Mouse (Mus musculus) MEL (cell line): ENCODE data around the gene Atl2. TPM values are rescaled to one million over a fixed set of nuclear protein-coding genes. Genes with fewer than 3 reads are reported as not detected.

Experiments used
- DNase-seq: peaks from one replicate; pipeline ENCODE4 v3.0.0; 2011; ENCODE audit warnings: low read depth, low spot score
- H3K27ac ChIP-seq: 2 replicates; pipeline ENCODE4 v1.5.1; 2012; ENCODE audit warnings: low read depth, mild to moderate bottlenecking, control low read depth, low read length, moderate library complexity; ENCODE audit not compliant: control insufficient read depth
- H3K27me3 ChIP-seq, 2 experiments: fragments of 150-350 bp in 1 of 2; sonication (generic) in 1 of 2; 2 replicates each; pipeline ENCODE4 v1.6.1; 2012; ENCODE audit warnings: low read length in 2 of 2, mild to moderate bottlenecking in 2 of 2, improper control_type of control experiment in 1 of 2, moderate library complexity in 1 of 2; ENCODE audit not compliant: insufficient read depth in 2 of 2, control insufficient read depth in 1 of 2
- H3K36me3 ChIP-seq, 2 experiments: 2 replicates each; pipeline ENCODE4 v1.6.1; 2012 to 2014; ENCODE audit warnings: low read length in 2 of 2, improper control_type of control experiment in 1 of 2, inconsistent platforms in 1 of 2, mild to moderate bottlenecking in 1 of 2; ENCODE audit not compliant: insufficient read depth in 2 of 2, control insufficient read depth in 1 of 2
- H3K4me1 ChIP-seq, 2 experiments: fragments of 150-350 bp in 1 of 2; sonication (generic) in 1 of 2; 2 replicates each; pipeline ENCODE4 v1.6.1; 2012; ENCODE audit warnings: low read length in 2 of 2, improper control_type of control experiment in 1 of 2, mild to moderate bottlenecking in 1 of 2; ENCODE audit not compliant: insufficient read depth in 2 of 2, control insufficient read depth in 1 of 2
- H3K4me3 ChIP-seq, 2 experiments: fragments of 150-350 bp in 1 of 2; sonication (generic) in 1 of 2; 2 replicates each; pipeline ENCODE4 v1.5.1; 2012; ENCODE audit warnings: low read depth in 2 of 2, low read length in 2 of 2, mild to moderate bottlenecking in 2 of 2, moderate library complexity in 2 of 2, control low read depth in 1 of 2, improper control_type of control experiment in 1 of 2; ENCODE audit not compliant: control insufficient read depth in 1 of 2, insufficient read depth in 1 of 2
- H3K79me2 ChIP-seq: 2 replicates; pipeline ENCODE4 v1.6.1; 2012; ENCODE audit warnings: mild to moderate bottlenecking, low read length, moderate library complexity; ENCODE audit not compliant: control insufficient read depth, poor library complexity, insufficient read depth
- H3K9ac ChIP-seq: 2 replicates; pipeline ENCODE4 v1.6.1; 2012; ENCODE audit warnings: low read depth, mild to moderate bottlenecking, control low read depth, low read length, moderate library complexity; ENCODE audit not compliant: control insufficient read depth, poor library complexity, severe bottlenecking
- H3K9me3 ChIP-seq: fragments of 150-350 bp; sonication (generic); replicated peaks from 2 replicates; pipeline ENCODE4 v1.6.1; 2012; ENCODE audit warnings: mild to moderate bottlenecking, low read length, improper control_type of control experiment, moderate library complexity; ENCODE audit not compliant: insufficient read depth
- BHLHE40 ChIP-seq: IDR thresholded peaks from 2 replicates; pipeline ENCODE4 v1.6.1; 2012; ENCODE audit warnings: low read depth, mild to moderate bottlenecking, inconsistent platforms, low read length, improper control_type of control experiment, borderline replicate concordance
- CTCF ChIP-seq, 3 experiments: IDR thresholded peaks in 2 of 3; conservative IDR thresholded peaks in 1 of 3; 2 replicates each; pipeline ENCODE4 v1.5.1; 2011 to 2012; ENCODE audit warnings: low read length in 3 of 3, low read depth in 2 of 3, mild to moderate bottlenecking in 2 of 3, improper control_type of control experiment in 1 of 3, inconsistent platforms in 1 of 3, mixed read lengths in 1 of 3, moderate library complexity in 1 of 3; ENCODE audit not compliant: control insufficient read depth in 1 of 3, insufficient read depth in 1 of 3, poor library complexity in 1 of 3, severe bottlenecking in 1 of 3
- EP300 ChIP-seq, 2 experiments: IDR thresholded peaks; 2 replicates each; pipeline ENCODE4 v1.6.1; 2011; ENCODE audit warnings: improper control_type of control experiment in 2 of 2, low read length in 2 of 2, low read depth in 1 of 2, mild to moderate bottlenecking in 1 of 2
- ETS1 ChIP-seq: IDR thresholded peaks from 2 replicates; pipeline ENCODE4 v1.6.1; 2012; ENCODE audit warnings: low read depth, mild to moderate bottlenecking, inconsistent platforms, low read length, improper control_type of control experiment, moderate library complexity
- GATA1 ChIP-seq: IDR thresholded peaks from 2 replicates; pipeline ENCODE4 v1.6.1; 2011; ENCODE audit warnings: low read depth, low read length, improper control_type of control experiment
- MEF2A ChIP-seq: IDR thresholded peaks from 2 replicates; pipeline ENCODE4 v1.6.1; 2014; ENCODE audit warnings: low read depth, mild to moderate bottlenecking, inconsistent platforms, low read length, improper control_type of control experiment; ENCODE audit not compliant: poor library complexity, insufficient replicate concordance, severe bottlenecking; ENCODE audit errors: extremely low read depth
- MXI1 ChIP-seq: IDR thresholded peaks from 2 replicates; pipeline ENCODE4 v1.6.1; 2011; ENCODE audit warnings: mild to moderate bottlenecking, low read depth, low read length, improper control_type of control experiment
- MYB ChIP-seq: IDR thresholded peaks from 2 replicates; pipeline ENCODE4 v1.6.1; 2011; ENCODE audit warnings: mild to moderate bottlenecking, low read depth, low read length, improper control_type of control experiment
- RCOR1 ChIP-seq: IDR thresholded peaks from 2 replicates; pipeline ENCODE4 v1.6.1; 2012; ENCODE audit warnings: low read depth, mild to moderate bottlenecking, inconsistent platforms, low read length, improper control_type of control experiment
- SIN3A ChIP-seq: IDR thresholded peaks from 2 replicates; pipeline ENCODE4 v1.6.1; 2012; ENCODE audit warnings: low read length, improper control_type of control experiment, inconsistent platforms
- TAL1 ChIP-seq: IDR thresholded peaks from 2 replicates; pipeline ENCODE4 v1.6.1; 2012; ENCODE audit warnings: mild to moderate bottlenecking, inconsistent platforms, low read length, moderate library complexity, mixed read lengths
- TCF12 ChIP-seq: IDR thresholded peaks from 2 replicates; pipeline ENCODE4 v1.6.1; 2014; ENCODE audit warnings: low read depth, mild to moderate bottlenecking, inconsistent platforms, low read length, improper control_type of control experiment, moderate library complexity
- USF1 ChIP-seq: IDR thresholded peaks from 2 replicates; pipeline ENCODE4 v1.6.1; 2014; ENCODE audit warnings: low read depth, mild to moderate bottlenecking, inconsistent platforms, low read length, improper control_type of control experiment, moderate library complexity
- USF2 ChIP-seq, 2 experiments: IDR thresholded peaks; 2 replicates each; pipeline ENCODE4 v1.6.1; 2011 to 2012; ENCODE audit warnings: improper control_type of control experiment in 2 of 2, low read length in 2 of 2, borderline replicate concordance in 1 of 2, inconsistent platforms in 1 of 2, low read depth in 1 of 2, mild to moderate bottlenecking in 1 of 2; ENCODE audit not compliant: insufficient read depth in 1 of 2
- ZKSCAN1 ChIP-seq: IDR thresholded peaks from 2 replicates; pipeline ENCODE4 v1.6.1; 2012; ENCODE audit warnings: low read depth, mild to moderate bottlenecking, inconsistent platforms, low read length, improper control_type of control experiment, moderate library complexity
- polyA plus RNA-seq, 2 experiments: library from polyadenylated mRNA; stranded (reverse) in 1 of 2; unstranded in 1 of 2; fragments of >175 nt in 1 of 2; fragments of >200 nt in 1 of 2; gene quantifications; 2 replicates each; pipeline versions ENCODE4 v1.2.1 to v1.2.4; 2012; ENCODE audit warnings: low replicate concordance in 2 of 2, low read depth in 1 of 2; ENCODE audit not compliant: insufficient read length in 2 of 2, insufficient read depth in 1 of 2, missing spikeins in 1 of 2
- total RNA-seq: library from RNA; depleted of rRNA; stranded (reverse); fragments of 300-350 nt; gene quantifications from 2 replicates; pipeline ENCODE4 v1.2.3, GENCODE M21; 2012

Atl2 gene
- total and polyA plus RNA-seq, 3 experiments: 29.5 to 118 (median 43.3) TPM

GRCm38 (mm10) chr17:79939133-79939532 lies 43.2 kb upstream of the Atl2 start:
- no peak overlapping the region for H3K4me3 ChIP-seq
- H3K27ac ChIP-seq: no peak overlapping the region
- no peaks in the 10 kb centered on the region for H3K9me3 ChIP-seq
- no peaks in the 10 kb centered on the region for H3K27me3 ChIP-seq
- H3K4me1 ChIP-seq: peaks cover 9 to 26% of the 10 kb centered on the region in 2 experiments; a peak in 3 of 4 replicates
- no peaks in the 10 kb centered on the region for H3K79me2 ChIP-seq
- TF ChIP-seq GATA1: peak; percentile 71
- no peak for TF ChIP-seq CTCF (IDR thresholded peaks at IDR 0.05 in 2 of 3, conservative IDR thresholded peaks at IDR 0.05 in 1 of 3; ENCODE audit: control insufficient read depth in 1 of 3, insufficient read depth in 1 of 3, low read depth in 2 of 3, low read length in 3 of 3, poor library complexity in 1 of 3, severe bottlenecking in 1 of 3)
- peak; percentile 37; the same call in 1 of the 2 replicates for TF ChIP-seq TAL1
- TF ChIP-seq MYB: no peak
- TF ChIP-seq SIN3A: 0 out of 2 replicates have a peak, but pooled peaks have one; percentile 14
- peak; percentile 32; the same call in 1 of the 2 replicates for TF ChIP-seq RCOR1
- 0 out of 2 replicates have a peak, but pooled peaks have one; percentile 27 for TF ChIP-seq USF1
- peak in 1 of 2 experiments; percentile 78; a peak in 2 of 4 replicates for TF ChIP-seq EP300 (IDR thresholded peaks at IDR 0.05; ENCODE audit: low read depth in 1 of 2, low read length in 2 of 2)
- TF ChIP-seq USF2 (IDR thresholded peaks at IDR 0.05; ENCODE audit: borderline replicate concordance in 1 of 2, insufficient read depth in 1 of 2, low read depth in 1 of 2, low read length in 2 of 2): no peak
- peak; percentile 46 for TF ChIP-seq ETS1
- peak; percentile 12; the same call in 1 of the 2 replicates for TF ChIP-seq MEF2A
- peak; percentile 68; the same call in 1 of the 2 replicates for TF ChIP-seq TCF12
- DNase-seq: peak; percentile 60
- H3K36me3 ChIP-seq: peaks cover 0 to 15% of the 10 kb centered on the region in 2 experiments; a peak in 2 of 4 replicates
- no peak overlapping the region for H3K9ac ChIP-seq

- no peak for TF ChIP-seq MXI1
- no peak for TF ChIP-seq BHLHE40
- no peak for TF ChIP-seq RCOR1
- TF ChIP-seq ZKSCAN1: no peak
- TF ChIP-seq EP300 (IDR thresholded peaks at IDR 0.05; ENCODE audit: low read depth in 1 of 2, low read length in 2 of 2): no peak
- TF ChIP-seq, all 39 proteins: peak for 0
- H3K27me3 ChIP-seq: no peaks in the 10 kb centered on the region
Measured at GRCm38 (mm10) chr17:79937921-79938601, 42.1 kb upstream of the Atl2 start.

More at GRCm38 (mm10) chr17:79937921-79938601, 42.1 kb upstream of the Atl2 start:
- no peak overlapping the region for H3K27ac ChIP-seq
- H3K9ac ChIP-seq: no peak overlapping the region
- peaks cover 0 to 15% of the 10 kb centered on the region in 2 experiments; a peak in 2 of 4 replicates for H3K36me3 ChIP-seq
- H3K4me1 ChIP-seq: peaks cover 9 to 26% of the 10 kb centered on the region in 2 experiments; a peak in 3 of 4 replicates
- no peaks in the 10 kb centered on the region for H3K9me3 ChIP-seq
- H3K79me2 ChIP-seq: no peaks in the 10 kb centered on the region
- H3K4me3 ChIP-seq: no peak overlapping the region
- peak; percentile 31 for DNase-seq
